Mouse (Mus musculus) liver, embryonic 16.5 days (tissue): ENCODE measurements around the gene Nup188. TPM values are rescaled to one million over a fixed set of nuclear protein-coding genes. Genes with fewer than 3 reads are reported as not detected.

Experiments
- ATAC-seq: fragments of 200-750 bp; cut with Nextera tagmentation; 2 replicates; pipeline ENCODE4 v1.8.0; 2017; ENCODE audit warnings: low read depth, mild to moderate bottlenecking, moderate number of reproducible peaks, moderate library complexity
- H3K27ac ChIP-seq: fragments of 300-500 bp; sonication (generic); 2 replicates; pipeline ENCODE4 v1.5.1; 2014; ENCODE audit warnings: mild to moderate bottlenecking, low read length
- H3K27me3 ChIP-seq: fragments of 300-500 bp; sonication (generic); 2 replicates; pipeline ENCODE4 v1.6.1; 2014; ENCODE audit warnings: low read depth, low read length, mixed read lengths; ENCODE audit not compliant: control insufficient read depth, insufficient read depth
- H3K36me3 ChIP-seq: fragments of 300-500 bp; sonication (generic); 2 replicates; pipeline ENCODE4 v1.6.1; 2014; ENCODE audit warnings: mild to moderate bottlenecking; ENCODE audit not compliant: control insufficient read depth, insufficient read depth
- H3K4me1 ChIP-seq: fragments of 300-500 bp; sonication (generic); 2 replicates; pipeline ENCODE4 v1.6.1; 2014; ENCODE audit warnings: low read depth, low read length, mixed read lengths; ENCODE audit not compliant: control insufficient read depth
- H3K4me2 ChIP-seq: fragments of 300-500 bp; sonication (generic); 2 replicates; pipeline ENCODE4 v1.6.1; 2014; ENCODE audit warnings: low read depth, low read length, mixed read lengths
- H3K4me3 ChIP-seq: fragments of 300-500 bp; sonication (generic); 2 replicates; pipeline ENCODE4 v1.5.1; 2014; ENCODE audit warnings: low read depth, mild to moderate bottlenecking, low read length
- H3K9ac ChIP-seq: fragments of 300-500 bp; sonication (generic); 2 replicates; pipeline ENCODE4 v1.6.1; 2014; ENCODE audit warnings: low read depth, low read length
- H3K9me3 ChIP-seq: fragments of 300-500 bp; sonication (generic); replicated peaks from 2 replicates; pipeline ENCODE4 v1.6.1; 2016; ENCODE audit warnings: low read length; ENCODE audit not compliant: control insufficient read depth
- WGBS: fragments of 180-500 bp; shearing (Covaris S2); extraction: QIAGEN DNeasy Blood & Tissue Kit; methylation state at CpG from one replicate; pipeline ENCODE4 v1.1.7; 2014; ENCODE audit not compliant: insufficient replicate concordance; 5-methylcytosine and 5-hydroxymethylcytosine counted together
- polyA plus RNA-seq: library from polyadenylated mRNA; unstranded; fragments of >200 nt; fragmentation: Nextera tagmentation; extraction: Ambion mirVana; gene quantifications from 2 replicates; pipeline ENCODE4 v1.2.1, GENCODE M21; 2015

Gene Nup188
- polyA plus RNA-seq, 1 experiment from 2014 or later = 16.1 TPM

- no peaks in the 10 kb centered on the region for H3K9me3 ChIP-seq
- H3K4me1 ChIP-seq = peaks cover 12% of the 10 kb centered on the region
- H3K4me3 ChIP-seq = no peak overlapping the region
- no peak overlapping the region for H3K27ac ChIP-seq
- no peaks in the 10 kb centered on the region for H3K27me3 ChIP-seq
- WGBS = 40% methylated on average over 5 of the region's 5 CpGs
- H3K4me2 ChIP-seq = no peak overlapping the region
- no peak overlapping the region for H3K9ac ChIP-seq
- ATAC-seq = no peak
- H3K36me3 ChIP-seq = peaks cover 30% of the 10 kb centered on the region
These were observed 32.4 kb upstream of the Nup188 start for GRCm38 (mm10) chr2:30253809-30254208.

GRCm38 (mm10) chr2:30255631-30256395 lies 30.4 kb upstream of the Nup188 start:
- ATAC-seq = no peak
- Histone ChIP-seq H3K9ac (no peak overlapping the region), H3K27me3 (no peaks in the 10 kb centered on the region), H3K4me2 (no peak overlapping the region), H3K36me3 (peaks cover 24% of the 10 kb centered on the region), H3K9me3 (no peaks in the 10 kb centered on the region), H3K4me1 (peaks cover 10% of the 10 kb centered on the region), H3K27ac (no peak overlapping the region), H3K4me3 (no peak overlapping the region)
- WGBS = 93% methylated on average over 42 of the region's 42 CpGs

GRCm38 (mm10) chr2:30256616-30257350 lies 29.4 kb upstream of the Nup188 start:
- Histone ChIP-seq H3K4me1 (peaks cover 4% of the 10 kb centered on the region), H3K36me3 (peaks cover 28% of the 10 kb centered on the region), H3K27me3 (no peaks in the 10 kb centered on the region), H3K4me2 (no peak overlapping the region), H3K27ac (no peak overlapping the region), H3K4me3 (no peak overlapping the region), H3K9me3 (no peaks in the 10 kb centered on the region), H3K9ac (no peak overlapping the region)
- no peak for ATAC-seq
- WGBS = 89% methylated on average over 30 of the region's 30 CpGs

- no peak for ATAC-seq
- H3K9me3 ChIP-seq = no peaks in the 10 kb centered on the region
- no peak overlapping the region for H3K27ac ChIP-seq
- no peak overlapping the region for H3K4me3 ChIP-seq
- H3K4me1 ChIP-seq = no peaks in the 10 kb centered on the region; the same call in none of the 2 replicates
- H3K9ac ChIP-seq = no peak overlapping the region
- WGBS = 40% methylated on average over 7 of the region's 7 CpGs
- no peaks in the 10 kb centered on the region for H3K27me3 ChIP-seq
- H3K4me2 ChIP-seq = no peak overlapping the region
- H3K36me3 ChIP-seq = peaks cover 35% of the 10 kb centered on the region
These were observed 28.3 kb upstream of the Nup188 start for GRCm38 (mm10) chr2:30257699-30258460.

GRCm38 (mm10) chr2:30258600-30258999 lies 27.6 kb upstream of the Nup188 start:
- 58% methylated on average over 4 of the region's 4 CpGs for WGBS
- H3K4me1 ChIP-seq = no peaks in the 10 kb centered on the region; the same call in none of the 2 replicates

GRCm38 (mm10) chr2:30259131-30260064 lies 26.8 kb upstream of the Nup188 start:
- no peak for ATAC-seq
- peak overlapping the region; percentile 21; the same call in 1 of the 2 replicates for H3K27ac ChIP-seq
- no peak overlapping the region for H3K4me2 ChIP-seq
- no peak overlapping the region for H3K9ac ChIP-seq
- peaks cover 47% of the 10 kb centered on the region for H3K36me3 ChIP-seq
- no peaks in the 10 kb centered on the region for H3K27me3 ChIP-seq
- no peak overlapping the region for H3K4me3 ChIP-seq
- WGBS = 81% methylated on average over 15 of the region's 15 CpGs
- H3K4me1 ChIP-seq = no peaks in the 10 kb centered on the region; the same call in none of the 2 replicates
- H3K9me3 ChIP-seq = no peaks in the 10 kb centered on the region

More at GRCm38 (mm10) chr2:30258600-30258999, 27.6 kb upstream of the Nup188 start:
- ATAC-seq = peak; percentile 40; the same call in 1 of the 2 replicates
- Histone ChIP-seq H3K9me3 (no peaks in the 10 kb centered on the region), H3K36me3 (peaks cover 42% of the 10 kb centered on the region), H3K27ac (no peak overlapping the region), H3K4me2 (no peak overlapping the region; the same call in 1 of the 2 replicates), H3K27me3 (no peaks in the 10 kb centered on the region), H3K4me3 (no peak overlapping the region), H3K9ac (no peak overlapping the region)

GRCm38 (mm10) chr2:30261064-30261736 lies 25.0 kb upstream of the Nup188 start:
- no peak for ATAC-seq
- Histone ChIP-seq H3K9ac (no peak overlapping the region), H3K9me3 (no peaks in the 10 kb centered on the region), H3K4me3 (no peak overlapping the region), H3K27ac (no peak overlapping the region), H3K4me1 (peaks cover 12% of the 10 kb centered on the region), H3K36me3 (peaks cover 35% of the 10 kb centered on the region), H3K4me2 (no peak overlapping the region), H3K27me3 (no peaks in the 10 kb centered on the region)
- 72% methylated on average over 4 of the region's 4 CpGs for WGBS
